Mouse (Mus musculus): Measurements from ENCODE around the gene Sf3a2. TPM values are rescaled to one million over a fixed set of nuclear protein-coding genes. Genes with fewer than 3 reads are reported as not detected.
"Not testable (repeated sequence)": the region's sequence is repeated elsewhere in the genome, so short reads cannot be mapped to it uniquely, and the experiment has no call there.

The Sf3a2 gene
- total RNA-seq, 2 experiments from 2014 or later, result 24.1 to 118 TPM

DNA sequence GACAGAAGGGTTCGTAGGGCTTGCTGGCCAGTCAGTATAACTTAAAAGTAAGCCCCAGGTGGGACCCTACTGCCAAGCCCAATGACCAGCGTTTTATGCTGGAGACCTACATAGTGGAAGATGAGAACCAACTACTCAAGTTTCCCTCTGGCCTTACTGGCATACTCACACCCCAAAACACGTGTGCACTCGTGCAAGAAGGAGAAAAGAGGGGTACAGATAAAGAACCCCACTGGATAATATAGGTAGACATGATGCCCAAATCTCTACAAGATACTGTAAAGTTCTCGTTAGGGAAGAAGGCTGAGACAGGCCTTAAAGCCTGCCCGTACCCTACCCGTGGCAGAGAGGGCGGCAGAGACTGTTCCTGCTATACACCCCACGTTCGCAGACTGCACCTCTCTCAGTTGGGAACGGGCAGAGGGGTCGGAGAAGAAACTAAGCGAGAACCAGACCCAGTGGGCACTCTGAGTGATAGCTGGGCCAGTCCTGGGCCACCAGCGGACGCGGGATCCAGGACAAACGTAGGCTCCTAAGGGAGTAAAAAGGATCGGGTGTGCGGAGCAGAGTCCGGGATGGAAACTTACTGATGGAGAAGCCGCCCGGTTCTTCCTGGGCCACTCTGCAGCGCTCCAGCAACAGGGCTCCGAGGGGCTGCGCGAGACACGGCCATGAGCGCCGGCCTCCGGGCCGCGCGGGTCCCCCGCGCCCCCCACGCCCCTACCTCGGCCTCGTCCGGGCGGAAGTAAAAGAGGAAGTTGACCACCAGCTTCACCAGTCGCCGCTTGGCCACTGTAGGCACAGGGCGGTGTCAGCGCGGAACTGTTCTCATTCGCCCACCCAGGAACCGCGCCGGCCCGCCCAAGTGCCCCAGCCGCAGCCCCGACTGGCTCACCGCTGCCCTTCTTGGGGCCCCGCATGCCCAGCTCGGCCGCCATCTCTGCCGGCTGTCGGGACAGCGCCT lies 530 bp upstream of the Sf3a2 start:
- ATAC-seq (replicated peaks; ENCODE audit: low FRiP score, low TSS enrichment, poor library complexity, severe bottlenecking), result no peak

DNA sequence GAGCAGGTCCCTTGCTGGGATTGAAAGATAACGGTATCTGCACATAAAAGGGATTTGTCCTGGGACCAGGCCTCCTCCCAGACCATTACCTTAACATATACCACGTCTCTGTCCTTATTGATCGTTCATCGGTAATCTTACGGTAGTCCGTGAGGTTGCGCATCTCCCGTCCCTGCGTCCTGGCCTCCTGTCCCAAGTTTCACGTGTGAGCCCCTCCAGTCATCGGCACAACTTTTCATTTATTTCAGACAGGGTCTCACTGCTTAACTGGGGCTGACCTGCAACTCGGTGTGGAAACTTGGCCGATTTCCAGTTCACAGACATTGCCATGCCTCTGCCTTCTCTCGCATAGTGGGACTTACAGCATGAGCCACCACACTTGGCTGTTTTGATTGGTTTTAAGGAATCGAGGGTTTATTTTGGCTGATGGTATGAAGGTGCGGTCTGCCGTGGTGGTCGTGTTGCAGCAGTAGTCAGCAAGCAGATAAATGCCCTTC lies 1.1 kb downstream of the Sf3a2 start:
- ATAC-seq (replicated peaks; ENCODE audit: low FRiP score, low TSS enrichment, poor library complexity, severe bottlenecking), result no peak

DNA sequence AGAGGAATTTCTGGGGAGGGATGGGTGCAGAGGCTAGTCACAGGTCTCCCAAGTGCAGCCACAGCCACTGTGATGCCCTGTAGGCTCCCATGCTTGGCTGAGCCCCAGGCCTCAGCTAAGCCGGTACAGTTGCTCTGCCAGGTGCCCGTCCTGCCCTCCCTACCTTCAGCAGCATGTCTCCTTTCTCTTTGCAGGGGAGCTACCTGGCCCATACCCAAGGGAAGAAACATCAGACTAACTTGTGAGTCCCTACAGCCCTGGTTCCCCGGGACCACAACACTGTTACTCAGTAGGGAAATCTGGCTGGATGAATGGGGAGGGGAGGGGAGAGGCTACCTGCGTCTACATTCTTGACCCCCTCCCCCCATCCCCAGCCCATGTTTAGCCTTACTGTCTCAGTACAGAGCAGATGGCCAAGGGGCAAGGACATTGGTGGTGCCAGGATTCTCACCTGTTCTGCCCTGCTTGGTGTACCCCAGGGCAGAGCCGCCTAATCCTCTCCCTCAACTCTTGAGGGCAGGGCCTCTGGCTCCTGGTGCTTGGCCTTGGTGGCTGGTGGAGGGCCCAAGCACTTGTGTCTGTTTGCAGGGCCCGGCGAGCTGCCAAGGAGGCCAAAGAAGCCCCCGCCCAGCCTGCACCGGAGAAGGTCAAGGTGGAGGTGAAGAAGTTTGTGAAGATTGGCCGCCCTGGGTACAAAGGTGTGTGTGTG lies 4.4 kb downstream of the Sf3a2 start:
- no peak for ATAC-seq (replicated peaks; ENCODE audit: low FRiP score, low TSS enrichment, poor library complexity, severe bottlenecking)

- no peak for ATAC-seq (replicated peaks; ENCODE audit: low FRiP score, low TSS enrichment, poor library complexity, severe bottlenecking)
Measured at GRCm38 (mm10) chr10:80802996-80803395, 5.0 kb downstream of the Sf3a2 start.

DNA sequence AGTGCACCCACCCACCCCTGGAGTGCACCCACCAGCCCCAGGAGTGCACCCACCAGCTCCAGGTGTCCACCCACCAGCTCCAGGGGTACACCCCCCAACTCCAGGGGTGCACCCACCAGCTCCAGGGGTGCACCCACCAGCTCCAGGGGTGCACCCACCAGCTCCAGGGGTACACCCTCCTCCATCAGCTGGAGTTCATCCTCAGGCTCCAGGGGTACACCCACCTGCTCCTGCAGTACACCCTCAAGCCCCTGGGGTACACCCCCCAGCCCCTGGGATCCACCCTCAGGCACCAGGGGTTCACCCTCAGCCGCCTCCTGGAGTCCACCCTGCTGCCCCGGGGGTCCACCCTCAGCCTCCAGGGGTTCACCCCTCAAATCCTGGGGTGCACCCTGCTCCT lies 6.3 kb downstream of the Sf3a2 start:
- ATAC-seq (replicated peaks; ENCODE audit: low FRiP score, low TSS enrichment, poor library complexity, severe bottlenecking), result no peak

DNA sequence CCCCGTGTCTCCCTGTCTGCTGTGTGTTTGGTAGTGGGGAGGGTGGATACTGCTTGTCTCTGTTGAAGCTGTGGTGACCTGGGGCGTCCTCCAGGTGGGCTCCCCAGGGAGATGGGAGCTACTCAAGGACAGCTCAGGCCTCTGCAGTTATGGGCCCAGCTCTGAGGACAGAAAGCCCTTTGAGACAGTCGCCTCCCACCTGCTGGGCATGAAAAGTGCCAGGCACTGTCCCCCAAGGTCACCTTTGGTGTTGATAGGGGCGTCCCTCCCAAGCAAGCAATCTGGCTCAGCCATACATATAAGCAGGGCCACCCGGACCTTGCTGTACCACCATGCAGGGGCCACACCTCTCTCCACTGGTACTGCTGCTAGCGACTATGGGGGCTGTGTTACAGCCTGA lies 6.9 kb downstream of the Sf3a2 start, which contains the start of gene Amh:
Gene Amh, plus strand, starts transcription at position 328 of the 400 bp plus-strand sequence.
- no peak for ATAC-seq (replicated peaks; ENCODE audit: low FRiP score, low TSS enrichment, poor library complexity, severe bottlenecking)

- ATAC-seq (replicated peaks; ENCODE audit: low FRiP score, low TSS enrichment, poor library complexity, severe bottlenecking), result no peak
Measured at GRCm38 (mm10) chr10:80805322-80805721, 7.3 kb downstream of the Sf3a2 start.

DNA sequence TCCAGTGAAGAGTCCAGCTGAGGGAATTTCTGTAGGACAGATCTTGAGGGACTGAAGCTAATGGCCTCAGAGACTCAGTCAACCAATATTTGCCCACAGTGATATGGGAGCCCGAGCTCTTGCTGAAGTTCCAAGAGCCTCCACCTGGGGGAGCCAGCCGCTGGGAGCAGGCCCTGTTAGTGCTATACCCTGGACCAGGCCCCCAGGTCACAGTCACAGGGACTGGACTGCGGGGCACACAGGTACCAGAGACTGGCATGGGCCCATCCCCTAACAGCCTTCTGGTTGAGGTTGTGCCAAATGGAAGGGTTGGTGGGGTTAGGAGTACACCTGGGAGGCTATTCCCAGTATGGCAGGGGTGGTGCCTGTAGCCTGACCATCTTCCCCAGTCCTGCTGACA lies 7.9 kb downstream of the Sf3a2 start:
- peak; percentile 66 for ATAC-seq (replicated peaks; ENCODE audit: low FRiP score, low TSS enrichment, poor library complexity, severe bottlenecking)

GRCm38 (mm10) chr10:80806341-80807056 lies 8.5 kb downstream of the Sf3a2 start:
- no peak for ATAC-seq (replicated peaks; ENCODE audit: low FRiP score, low TSS enrichment, poor library complexity, severe bottlenecking)

GRCm38 (mm10) chr10:80807057-80807627 lies 9.1 kb downstream of the Sf3a2 start:
- ATAC-seq (replicated peaks; ENCODE audit: low FRiP score, low TSS enrichment, poor library complexity, severe bottlenecking), result peak; percentile 14; the same call in 1 of the 2 replicates

DNA sequence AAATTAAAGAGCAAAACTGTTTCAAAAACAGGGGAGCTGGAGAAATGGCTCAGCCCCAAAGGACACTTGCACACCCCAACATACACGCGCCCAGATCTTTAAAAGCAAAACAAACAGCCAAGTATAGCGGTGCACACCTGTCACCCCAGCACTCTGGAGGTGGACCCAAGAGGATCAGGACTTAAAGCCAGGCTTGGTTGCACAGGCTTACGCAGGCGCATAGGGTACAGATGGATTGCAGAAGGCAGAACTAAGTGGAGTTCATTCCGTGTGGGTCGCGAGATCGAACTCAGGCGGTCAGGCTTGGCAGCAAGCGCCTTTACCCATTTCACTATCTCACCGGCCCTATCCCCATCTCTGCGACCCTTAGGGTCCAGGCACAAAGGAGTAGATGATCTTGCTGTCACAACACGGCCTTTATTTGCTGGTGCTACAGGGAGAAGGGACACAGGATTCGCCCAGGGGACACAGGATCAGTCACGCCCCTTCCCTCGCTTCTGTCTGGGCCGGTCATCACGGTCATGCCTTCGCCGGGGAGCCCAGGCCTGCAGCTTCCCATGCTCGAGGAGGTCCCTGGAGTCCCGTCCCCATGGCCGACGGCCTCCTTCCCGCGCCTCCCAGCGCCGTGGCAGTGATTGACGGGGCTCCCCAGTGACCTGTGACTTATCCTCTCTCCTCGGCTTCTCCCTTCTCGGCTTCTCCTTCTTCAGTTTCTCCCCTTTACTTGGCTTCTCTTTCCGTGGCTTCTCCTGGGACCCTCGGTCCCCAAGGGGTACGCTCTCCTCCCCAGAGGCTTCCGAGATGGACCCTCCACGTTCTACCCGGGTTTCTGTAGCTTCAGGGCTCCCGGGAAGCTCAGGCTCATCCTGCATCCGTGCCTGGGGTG lies 10.3 kb downstream of the Sf3a2 start:
- ATAC-seq (replicated peaks; ENCODE audit: low FRiP score, low TSS enrichment, poor library complexity, severe bottlenecking), result no peak

- no peak for ATAC-seq (replicated peaks; ENCODE audit: low FRiP score, low TSS enrichment, poor library complexity, severe bottlenecking)
Measured at GRCm38 (mm10) chr10:80808985-80809632, 11.1 kb downstream of the Sf3a2 start.

DNA sequence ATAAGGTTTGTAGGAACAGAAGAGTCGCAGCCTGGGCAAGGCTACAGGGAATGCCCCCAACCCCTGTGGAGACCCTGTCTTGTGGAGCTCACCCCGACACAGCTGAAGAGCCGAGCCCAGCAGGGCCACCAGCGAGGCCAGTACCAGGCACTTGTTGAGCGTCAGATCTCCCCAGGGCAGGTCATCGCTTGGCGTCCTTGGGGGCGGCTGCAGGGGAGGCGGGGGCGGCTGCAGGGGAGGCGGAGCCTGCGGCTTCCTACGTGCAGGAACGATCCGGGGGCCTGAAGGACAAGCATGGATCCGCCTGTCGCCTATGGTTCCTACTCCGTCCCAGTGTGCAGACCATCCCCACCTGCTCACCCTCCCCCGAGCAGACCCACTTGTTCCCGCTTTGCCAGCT lies 12.1 kb downstream of the Sf3a2 start:
- no peak for ATAC-seq (replicated peaks; ENCODE audit: low FRiP score, low TSS enrichment, poor library complexity, severe bottlenecking)

DNA sequence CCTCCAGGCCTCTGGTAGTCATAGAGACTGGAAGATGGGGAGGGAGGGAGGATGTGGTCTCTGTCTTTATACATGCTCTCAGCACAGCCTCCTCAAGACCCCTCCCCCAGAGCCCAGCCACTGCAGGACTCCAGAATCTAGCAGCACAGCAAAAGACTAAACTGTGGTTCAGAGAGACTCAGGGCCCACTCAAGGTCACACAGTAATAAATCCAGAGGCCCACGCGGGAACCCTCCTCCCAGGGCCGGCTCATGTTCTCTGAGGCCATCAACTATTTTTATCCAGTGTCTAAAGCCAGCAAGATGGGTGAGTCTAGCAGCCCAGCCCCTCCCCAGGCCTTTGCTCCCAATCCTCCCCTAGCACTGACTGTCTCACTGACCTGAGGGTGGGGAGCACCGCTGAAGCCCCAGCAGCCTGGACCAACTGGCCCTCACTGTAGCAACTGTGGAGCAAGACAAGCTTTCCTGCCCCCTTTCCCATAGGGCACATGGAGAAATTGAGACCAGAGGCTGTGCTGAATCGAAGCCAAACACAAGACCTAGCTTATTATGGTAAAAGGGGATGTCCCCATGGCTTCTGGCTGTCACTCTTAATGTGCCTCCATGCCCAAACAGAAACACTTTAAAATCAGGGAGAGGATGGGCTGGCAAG lies 14.5 kb downstream of the Sf3a2 start:
- ATAC-seq (replicated peaks; ENCODE audit: low FRiP score, low TSS enrichment, poor library complexity, severe bottlenecking), result no peak

DNA sequence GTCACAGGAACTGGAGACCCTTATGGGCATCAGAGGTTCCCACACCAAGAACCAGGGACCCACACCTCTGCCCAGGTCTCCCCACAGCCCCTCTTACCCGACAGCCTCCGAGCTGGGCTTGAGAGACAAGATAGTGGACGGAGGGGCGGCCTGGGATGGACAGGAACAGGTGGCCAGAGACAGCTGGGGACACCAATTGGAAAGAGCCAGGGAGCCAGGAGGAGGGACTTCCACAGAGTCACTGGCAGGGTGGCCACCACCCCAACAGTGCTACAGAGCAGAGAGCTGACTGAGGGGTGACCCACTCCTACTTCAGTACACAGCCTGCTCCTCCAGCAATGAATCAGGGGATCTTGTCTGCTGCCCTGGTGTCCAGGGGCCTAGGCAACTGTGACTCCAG lies 15.4 kb downstream of the Sf3a2 start, which contains the start of gene Jsrp1:
Gene Jsrp1, minus strand, starts transcription at position 133 of the 400 bp plus-strand sequence.
- 0 out of 2 replicates have a peak, but pooled peaks have one; percentile 16 for ATAC-seq (replicated peaks; ENCODE audit: low FRiP score, low TSS enrichment, poor library complexity, severe bottlenecking)

GRCm38 (mm10) chr10:80814800-80815199 lies 16.8 kb downstream of the Sf3a2 start:
- ATAC-seq (replicated peaks; ENCODE audit: low FRiP score, low TSS enrichment, poor library complexity, severe bottlenecking), result no peak

GRCm38 (mm10) chr10:80816303-80816702 lies 18.3 kb downstream of the Sf3a2 start:
- ATAC-seq (replicated peaks; ENCODE audit: low FRiP score, low TSS enrichment, poor library complexity, severe bottlenecking), result not testable (repeated sequence)

All from megakaryocyte-erythroid progenitor cell, adult 5-6 weeks (primary cell).